Mouse (Mus musculus): ENCODE measurements around the gene Col1a1. TPM values are rescaled to one million over a fixed set of nuclear protein-coding genes. Genes with fewer than 3 reads are reported as not detected.

The Col1a1 gene
- polyA plus RNA-seq, 1 experiment from 2014 or later: 869 TPM

- ATAC-seq (ENCODE audit: low FRiP score, low TSS enrichment): no peak
- no peaks in the 10 kb centered on the region for H3K9me3 ChIP-seq (ENCODE audit: control insufficient read depth, low read length)
- WGBS: 2% methylated on average over 20 of the region's 20 CpGs
- H3K4me1 ChIP-seq (replicated peaks; ENCODE audit: control insufficient read depth, insufficient read depth): peaks cover 17% of the 10 kb centered on the region; the same call in 1 of the 2 replicates
- DNase-seq (ENCODE audit: low spot score): peak; percentile 35
- H3K4me3 ChIP-seq (ENCODE audit: low read depth, low read length): peak overlapping the region; percentile 90
- peak overlapping the region; percentile 99 for H3K4me2 ChIP-seq (replicated peaks; ENCODE audit: low read depth)
- TF ChIP-seq EP300 (optimal IDR thresholded peaks at IDR 0.05) (no peak), CTCF (IDR thresholded peaks at IDR 0.05; ENCODE audit: low read depth) (no peak)
- peak overlapping the region; percentile 93 for H3K27ac ChIP-seq (replicated peaks)
- H3K27me3 ChIP-seq (ENCODE audit: control insufficient read depth, insufficient read depth, low read length): no peaks in the 10 kb centered on the region
- H3K9ac ChIP-seq (ENCODE audit: low read length): peak overlapping the region; percentile 86
- H3K36me3 ChIP-seq (ENCODE audit: control insufficient read depth, insufficient read depth, low read length): peaks cover 4% of the 10 kb centered on the region; the same call in 1 of the 2 replicates
These were observed 56.4 kb downstream of the Col1a1 start for GRCm38 (mm10) chr11:94992480-94992753.

- Histone ChIP-seq H3K4me2 (replicated peaks; ENCODE audit: low read depth) (peak overlapping the region; percentile 99), H3K9me3 (ENCODE audit: control insufficient read depth, low read length) (no peaks in the 10 kb centered on the region), H3K4me3 (ENCODE audit: low read depth, low read length) (peak overlapping the region; percentile 90), H3K4me1 (replicated peaks; ENCODE audit: control insufficient read depth, insufficient read depth) (peaks cover 17% of the 10 kb centered on the region; the same call in 1 of the 2 replicates), H3K27me3 (ENCODE audit: control insufficient read depth, insufficient read depth, low read length) (no peaks in the 10 kb centered on the region), H3K36me3 (ENCODE audit: control insufficient read depth, insufficient read depth, low read length) (peaks cover 5% of the 10 kb centered on the region; the same call in 1 of the 2 replicates), H3K9ac (ENCODE audit: low read length) (peak overlapping the region; percentile 86), H3K27ac (replicated peaks) (peak overlapping the region; percentile 93)
- no peak for TF ChIP-seq EP300 (optimal IDR thresholded peaks at IDR 0.05)
- no peak for TF ChIP-seq CTCF (IDR thresholded peaks at IDR 0.05; ENCODE audit: low read depth)
- WGBS: under 1% methylated on average over 19 of the region's 22 CpGs
- peak; percentile 36 for ATAC-seq (ENCODE audit: low FRiP score, low TSS enrichment)
- peak; percentile 88 for DNase-seq (ENCODE audit: low spot score)
These were observed 57.0 kb downstream of the Col1a1 start for GRCm38 (mm10) chr11:94992754-94993606.

GRCm38 (mm10) chr11:94994208-94994814, 58.3 kb downstream of the Col1a1 start:
- Histone ChIP-seq H3K4me2 (replicated peaks; ENCODE audit: low read depth) (peak overlapping the region; percentile 99), H3K9me3 (ENCODE audit: control insufficient read depth, low read length) (no peaks in the 10 kb centered on the region), H3K4me3 (ENCODE audit: low read depth, low read length) (peak overlapping the region; percentile 90), H3K27me3 (ENCODE audit: control insufficient read depth, insufficient read depth, low read length) (no peaks in the 10 kb centered on the region), H3K9ac (ENCODE audit: low read length) (peak overlapping the region; percentile 2), H3K4me1 (replicated peaks; ENCODE audit: control insufficient read depth, insufficient read depth) (peaks cover 12% of the 10 kb centered on the region; the same call in 1 of the 2 replicates), H3K36me3 (ENCODE audit: control insufficient read depth, insufficient read depth, low read length) (peaks cover 11% of the 10 kb centered on the region; the same call in 1 of the 2 replicates), H3K27ac (replicated peaks) (no peak overlapping the region)
- no peak for DNase-seq (ENCODE audit: low spot score)
- 37% methylated on average over 10 of the region's 10 CpGs for WGBS
- no peak for ATAC-seq (ENCODE audit: low FRiP score, low TSS enrichment)
- TF ChIP-seq EP300 (optimal IDR thresholded peaks at IDR 0.05): no peak
- no peak for TF ChIP-seq CTCF (IDR thresholded peaks at IDR 0.05; ENCODE audit: low read depth)

DNA sequence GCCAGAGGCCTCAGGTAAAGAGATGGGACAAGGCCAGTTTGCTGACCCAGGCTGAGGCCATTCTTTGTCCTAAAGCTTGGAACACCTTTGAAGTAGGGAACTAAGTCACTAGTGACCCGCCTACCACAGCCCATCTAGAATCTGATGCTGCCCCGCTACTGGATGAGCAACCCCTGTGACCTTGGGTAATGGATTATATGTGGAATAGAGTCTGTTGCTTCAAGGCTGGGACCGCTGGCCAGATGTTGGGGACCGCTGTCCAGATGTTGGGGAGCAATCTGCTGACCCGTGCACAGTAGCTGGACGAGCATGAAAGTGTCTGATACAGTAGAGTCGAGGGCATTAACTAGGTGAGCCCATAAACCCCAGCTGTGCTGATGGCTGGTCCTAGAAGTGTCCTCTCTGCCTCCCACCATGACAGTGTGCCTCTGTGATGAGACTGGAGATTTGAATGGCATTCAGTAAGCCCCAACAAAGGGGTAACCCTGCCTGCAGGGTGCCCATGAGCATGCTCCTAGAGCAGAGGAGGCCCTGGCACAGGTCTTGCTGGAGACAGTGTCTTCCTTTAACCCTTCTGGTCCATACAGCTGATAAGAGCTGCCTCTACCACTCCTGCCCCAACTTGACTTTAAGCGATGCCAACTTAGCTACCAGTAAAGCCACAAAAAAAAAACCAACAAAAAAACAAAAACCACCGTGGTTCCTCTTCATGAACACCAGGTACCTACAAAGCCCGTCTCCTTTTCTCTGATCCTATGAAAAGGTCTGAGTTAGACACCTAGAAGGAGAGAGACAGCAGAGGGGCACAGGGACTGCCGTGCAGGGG, 59.1 kb downstream of the Col1a1 start:
- no peaks in the 10 kb centered on the region for H3K27me3 ChIP-seq (ENCODE audit: control insufficient read depth, insufficient read depth, low read length)
- H3K36me3 ChIP-seq (ENCODE audit: control insufficient read depth, insufficient read depth, low read length): peaks cover 11% of the 10 kb centered on the region; the same call in 1 of the 2 replicates
- H3K4me3 ChIP-seq (ENCODE audit: low read depth, low read length): 0 out of 2 replicates have a peak overlapping the region, but pooled peaks have one; percentile 90
- H3K9me3 ChIP-seq (ENCODE audit: control insufficient read depth, low read length): no peaks in the 10 kb centered on the region
- peak overlapping the region; percentile 99 for H3K4me2 ChIP-seq (replicated peaks; ENCODE audit: low read depth)
- TF ChIP-seq CTCF (IDR thresholded peaks at IDR 0.05; ENCODE audit: low read depth) (no peak), EP300 (optimal IDR thresholded peaks at IDR 0.05) (no peak)
- ATAC-seq (ENCODE audit: low FRiP score, low TSS enrichment) (no peak), DNase-seq (ENCODE audit: low spot score) (no peak)
- peaks cover 12% of the 10 kb centered on the region; the same call in 1 of the 2 replicates for H3K4me1 ChIP-seq (replicated peaks; ENCODE audit: control insufficient read depth, insufficient read depth)
- H3K9ac ChIP-seq (ENCODE audit: low read length): peak overlapping the region; percentile 2
- H3K27ac ChIP-seq (replicated peaks): no peak overlapping the region
- WGBS: 77% methylated on average over 11 of the region's 11 CpGs

GRCm38 (mm10) chr11:94996101-94996500, 60.1 kb downstream of the Col1a1 start:
- H3K9ac ChIP-seq (ENCODE audit: low read length): peak overlapping the region; percentile 13; the same call in 1 of the 2 replicates
- TF ChIP-seq EP300 (optimal IDR thresholded peaks at IDR 0.05) (no peak), CTCF (IDR thresholded peaks at IDR 0.05; ENCODE audit: low read depth) (no peak)
- peaks cover 11% of the 10 kb centered on the region; the same call in 1 of the 2 replicates for H3K36me3 ChIP-seq (ENCODE audit: control insufficient read depth, insufficient read depth, low read length)
- 91% methylated on average over 8 of the region's 8 CpGs for WGBS
- peaks cover 12% of the 10 kb centered on the region for H3K4me1 ChIP-seq (replicated peaks; ENCODE audit: control insufficient read depth, insufficient read depth)
- ATAC-seq (ENCODE audit: low FRiP score, low TSS enrichment): no peak
- no peak overlapping the region for H3K27ac ChIP-seq (replicated peaks)
- no peak overlapping the region for H3K4me2 ChIP-seq (replicated peaks; ENCODE audit: low read depth)
- no peaks in the 10 kb centered on the region for H3K9me3 ChIP-seq (ENCODE audit: control insufficient read depth, low read length)
- no peak for DNase-seq (ENCODE audit: low spot score)
- no peak overlapping the region for H3K4me3 ChIP-seq (ENCODE audit: low read depth, low read length)
- H3K27me3 ChIP-seq (ENCODE audit: control insufficient read depth, insufficient read depth, low read length): no peaks in the 10 kb centered on the region

Measured in stomach, postnatal 0 days (tissue).